Mouse (Mus musculus): ENCODE results near the gene Ggta1. TPM values are rescaled to one million over a fixed set of nuclear protein-coding genes. Genes with fewer than 3 reads are reported as not detected.

Gene Ggta1
- polyA plus RNA-seq, 1 experiment from 2014 or later: 5.6 TPM

- no peak overlapping the region for H3K9ac ChIP-seq (ENCODE audit: low read depth, low read length)
- no peaks in the 10 kb centered on the region for H3K9me3 ChIP-seq (ENCODE audit: control insufficient read depth, low read length)
- no peak for ATAC-seq (ENCODE audit: low FRiP score)
- no peaks in the 10 kb centered on the region for H3K4me1 ChIP-seq (replicated peaks; ENCODE audit: control insufficient read depth, insufficient read depth, low read length)
- H3K27me3 ChIP-seq (ENCODE audit: control insufficient read depth, insufficient read depth, low read length): no peaks in the 10 kb centered on the region
- no peaks in the 10 kb centered on the region for H3K36me3 ChIP-seq (ENCODE audit: control insufficient read depth, insufficient read depth, low read length)
- H3K4me3 ChIP-seq (ENCODE audit: low read depth, low read length): no peak overlapping the region
- DNase-seq (ENCODE audit: low spot score): no peak
- H3K27ac ChIP-seq (ENCODE audit: low read depth, low read length): no peak overlapping the region
- 96% methylated on average over 3 of the region's 3 CpGs for WGBS
- no peak overlapping the region for H3K4me2 ChIP-seq (replicated peaks; ENCODE audit: low read depth, low read length)
Measured at GRCm38 (mm10) chr2:35412810-35413209, 50.2 kb downstream of the Ggta1 start.

GRCm38 (mm10) chr2:35412246-35412645, 50.8 kb downstream of the Ggta1 start:
- Histone ChIP-seq H3K4me1 (replicated peaks; ENCODE audit: control insufficient read depth, insufficient read depth, low read length) (no peaks in the 10 kb centered on the region), H3K4me2 (replicated peaks; ENCODE audit: low read depth, low read length) (no peak overlapping the region), H3K36me3 (ENCODE audit: control insufficient read depth, insufficient read depth, low read length) (no peaks in the 10 kb centered on the region), H3K9ac (ENCODE audit: low read depth, low read length) (no peak overlapping the region), H3K4me3 (ENCODE audit: low read depth, low read length) (no peak overlapping the region), H3K27me3 (ENCODE audit: control insufficient read depth, insufficient read depth, low read length) (no peaks in the 10 kb centered on the region), H3K9me3 (ENCODE audit: control insufficient read depth, low read length) (no peaks in the 10 kb centered on the region), H3K27ac (ENCODE audit: low read depth, low read length) (no peak overlapping the region)
- no peak for ATAC-seq (ENCODE audit: low FRiP score)
- WGBS: 87% methylated on average over 2 of the region's 2 CpGs
- DNase-seq (ENCODE audit: low spot score): no peak

- Histone ChIP-seq H3K27ac (ENCODE audit: low read depth, low read length) (no peak overlapping the region), H3K9ac (ENCODE audit: low read depth, low read length) (no peak overlapping the region), H3K9me3 (ENCODE audit: control insufficient read depth, low read length) (no peaks in the 10 kb centered on the region), H3K36me3 (ENCODE audit: control insufficient read depth, insufficient read depth, low read length) (no peaks in the 10 kb centered on the region), H3K4me2 (replicated peaks; ENCODE audit: low read depth, low read length) (no peak overlapping the region), H3K27me3 (ENCODE audit: control insufficient read depth, insufficient read depth, low read length) (no peaks in the 10 kb centered on the region), H3K4me1 (replicated peaks; ENCODE audit: control insufficient read depth, insufficient read depth, low read length) (no peaks in the 10 kb centered on the region), H3K4me3 (ENCODE audit: low read depth, low read length) (no peak overlapping the region)
- DNase-seq (ENCODE audit: low spot score): no peak
- WGBS: 78% methylated on average over 10 of the region's 10 CpGs
- ATAC-seq (ENCODE audit: low FRiP score): no peak
Measured at GRCm38 (mm10) chr2:35411640-35412190, 51.3 kb downstream of the Ggta1 start.

- 87% methylated on average over 6 of the region's 6 CpGs for WGBS
- Histone ChIP-seq H3K4me1 (replicated peaks; ENCODE audit: control insufficient read depth, insufficient read depth, low read length) (no peaks in the 10 kb centered on the region), H3K27me3 (ENCODE audit: control insufficient read depth, insufficient read depth, low read length) (no peaks in the 10 kb centered on the region), H3K4me2 (replicated peaks; ENCODE audit: low read depth, low read length) (no peak overlapping the region), H3K36me3 (ENCODE audit: control insufficient read depth, insufficient read depth, low read length) (no peaks in the 10 kb centered on the region), H3K9ac (ENCODE audit: low read depth, low read length) (no peak overlapping the region), H3K9me3 (ENCODE audit: control insufficient read depth, low read length) (no peaks in the 10 kb centered on the region), H3K27ac (ENCODE audit: low read depth, low read length) (no peak overlapping the region), H3K4me3 (ENCODE audit: low read depth, low read length) (no peak overlapping the region)
- no peak for ATAC-seq (ENCODE audit: low FRiP score)
- no peak for DNase-seq (ENCODE audit: low spot score)
Measured at GRCm38 (mm10) chr2:35409466-35409865, 53.6 kb downstream of the Ggta1 start.

GRCm38 (mm10) chr2:35408409-35409110, 54.5 kb downstream of the Ggta1 start:
- WGBS: 77% methylated on average over 5 of the region's 5 CpGs
- DNase-seq (ENCODE audit: low spot score) (no peak), ATAC-seq (ENCODE audit: low FRiP score) (no peak)
- H3K4me2 ChIP-seq (replicated peaks; ENCODE audit: low read depth, low read length): no peak overlapping the region
- H3K36me3 ChIP-seq (ENCODE audit: control insufficient read depth, insufficient read depth, low read length): no peaks in the 10 kb centered on the region
- no peak overlapping the region for H3K4me3 ChIP-seq (ENCODE audit: low read depth, low read length)
- no peaks in the 10 kb centered on the region for H3K9me3 ChIP-seq (ENCODE audit: control insufficient read depth, low read length)
- no peak overlapping the region for H3K9ac ChIP-seq (ENCODE audit: low read depth, low read length)
- H3K4me1 ChIP-seq (replicated peaks; ENCODE audit: control insufficient read depth, insufficient read depth, low read length): no peaks in the 10 kb centered on the region
- H3K27ac ChIP-seq (ENCODE audit: low read depth, low read length): no peak overlapping the region
- no peaks in the 10 kb centered on the region for H3K27me3 ChIP-seq (ENCODE audit: control insufficient read depth, insufficient read depth, low read length)

GRCm38 (mm10) chr2:35407878-35408277, 55.2 kb downstream of the Ggta1 start:
- no peaks in the 10 kb centered on the region for H3K27me3 ChIP-seq (ENCODE audit: control insufficient read depth, insufficient read depth, low read length)
- DNase-seq (ENCODE audit: low spot score) (no peak), ATAC-seq (ENCODE audit: low FRiP score) (no peak)
- no peak overlapping the region for H3K4me2 ChIP-seq (replicated peaks; ENCODE audit: low read depth, low read length)
- H3K27ac ChIP-seq (ENCODE audit: low read depth, low read length): no peak overlapping the region
- no peaks in the 10 kb centered on the region for H3K36me3 ChIP-seq (ENCODE audit: control insufficient read depth, insufficient read depth, low read length)
- 73% methylated on average over 7 of the region's 7 CpGs for WGBS
- no peaks in the 10 kb centered on the region for H3K9me3 ChIP-seq (ENCODE audit: control insufficient read depth, low read length)
- H3K9ac ChIP-seq (ENCODE audit: low read depth, low read length): no peak overlapping the region
- no peak overlapping the region for H3K4me3 ChIP-seq (ENCODE audit: low read depth, low read length)
- H3K4me1 ChIP-seq (replicated peaks; ENCODE audit: control insufficient read depth, insufficient read depth, low read length): no peaks in the 10 kb centered on the region

- Histone ChIP-seq H3K36me3 (ENCODE audit: control insufficient read depth, insufficient read depth, low read length) (no peaks in the 10 kb centered on the region), H3K27me3 (ENCODE audit: control insufficient read depth, insufficient read depth, low read length) (no peaks in the 10 kb centered on the region), H3K4me3 (ENCODE audit: low read depth, low read length) (no peak overlapping the region), H3K4me2 (replicated peaks; ENCODE audit: low read depth, low read length) (no peak overlapping the region), H3K4me1 (replicated peaks; ENCODE audit: control insufficient read depth, insufficient read depth, low read length) (no peaks in the 10 kb centered on the region), H3K9me3 (ENCODE audit: control insufficient read depth, low read length) (no peaks in the 10 kb centered on the region), H3K27ac (ENCODE audit: low read depth, low read length) (no peak overlapping the region), H3K9ac (ENCODE audit: low read depth, low read length) (no peak overlapping the region)
- WGBS: 86% methylated on average over 6 of the region's 6 CpGs
- no peak for ATAC-seq (ENCODE audit: low FRiP score)
- DNase-seq (ENCODE audit: low spot score): no peak
Measured at GRCm38 (mm10) chr2:35407266-35407665, 55.8 kb downstream of the Ggta1 start.

GRCm38 (mm10) chr2:35406611-35407010, 56.4 kb downstream of the Ggta1 start:
- Histone ChIP-seq H3K4me2 (replicated peaks; ENCODE audit: low read depth, low read length) (no peak overlapping the region), H3K36me3 (ENCODE audit: control insufficient read depth, insufficient read depth, low read length) (no peaks in the 10 kb centered on the region), H3K9ac (ENCODE audit: low read depth, low read length) (no peak overlapping the region), H3K27ac (ENCODE audit: low read depth, low read length) (no peak overlapping the region), H3K27me3 (ENCODE audit: control insufficient read depth, insufficient read depth, low read length) (no peaks in the 10 kb centered on the region), H3K4me1 (replicated peaks; ENCODE audit: control insufficient read depth, insufficient read depth, low read length) (no peaks in the 10 kb centered on the region), H3K9me3 (ENCODE audit: control insufficient read depth, low read length) (no peaks in the 10 kb centered on the region), H3K4me3 (ENCODE audit: low read depth, low read length) (no peak overlapping the region)
- DNase-seq (ENCODE audit: low spot score): no peak
- 73% methylated on average over 1 of the region's 1 CpGs for WGBS
- no peak for ATAC-seq (ENCODE audit: low FRiP score)

GRCm38 (mm10) chr2:35402391-35402790, 60.6 kb downstream of the Ggta1 start:
- ATAC-seq (ENCODE audit: low FRiP score) (no peak), DNase-seq (ENCODE audit: low spot score) (no peak)

More at GRCm38 (mm10) chr2:35402391-35402790, 60.6 kb downstream of the Ggta1 start:
- no peak overlapping the region for H3K9ac ChIP-seq (ENCODE audit: low read depth, low read length)
- no peak overlapping the region for H3K4me2 ChIP-seq (replicated peaks; ENCODE audit: low read depth, low read length)
- H3K36me3 ChIP-seq (ENCODE audit: control insufficient read depth, insufficient read depth, low read length): no peaks in the 10 kb centered on the region
- H3K9me3 ChIP-seq (ENCODE audit: control insufficient read depth, low read length): no peaks in the 10 kb centered on the region
- H3K4me1 ChIP-seq (replicated peaks; ENCODE audit: control insufficient read depth, insufficient read depth, low read length): no peaks in the 10 kb centered on the region
- WGBS: 93% methylated on average over 16 of the region's 16 CpGs
- no peaks in the 10 kb centered on the region for H3K27me3 ChIP-seq (ENCODE audit: control insufficient read depth, insufficient read depth, low read length)
- H3K4me3 ChIP-seq (ENCODE audit: low read depth, low read length): no peak overlapping the region
- no peak overlapping the region for H3K27ac ChIP-seq (ENCODE audit: low read depth, low read length)

Measured in hindbrain, embryonic 11.5 days (tissue).